Mouse (Mus musculus) adrenal gland, adult 2 months (tissue): ENCODE measurements around the gene Clic1. TPM values are rescaled to one million over a fixed set of nuclear protein-coding genes. Genes with fewer than 3 reads are reported as not detected.
"Not testable (repeated sequence)": the region's sequence is repeated elsewhere in the genome, so short reads cannot be mapped to it uniquely, and the experiment has no call there.

Experiments
- DNase-seq: peaks from one replicate; pipeline ENCODE4 v3.0.0; 2021
- long read RNA-seq: library from polyadenylated mRNA; stranded (forward); transcript quantifications from one replicate; pipeline ENCODE4 v2.0.0, GENCODE M21; 2021
- polyA plus RNA-seq: library from polyadenylated mRNA; depleted of rRNA; stranded (reverse); fragments of >200 nt; gene quantifications from 2 replicates; pipeline ENCODE4 v1.2.3, GENCODE M21; 2012; rRNA removed
- total RNA-seq, 2 experiments: library from RNA; stranded (reverse); gene quantifications; 2 replicates each; pipeline ENCODE4 v1.2.3; 2021

The Clic1 gene
- total RNA-seq (100 to 1,000 TPM in 1 of 2 experiments, 10 to 100 TPM in 1; 80.8 to 136 TPM), polyA plus RNA-seq (62.2 and 64.1 TPM in 2 replicates)
- long read RNA-seq, transcript Clic1-201 (6 exons, 1,466 nt) = major isoform, 168 of 177 reads
- long read RNA-seq, partial matches to known transcripts = 8 of 177 reads
- long read RNA-seq, other reads (novel, unspliced or antisense) = 1 of 177 reads

DNA sequence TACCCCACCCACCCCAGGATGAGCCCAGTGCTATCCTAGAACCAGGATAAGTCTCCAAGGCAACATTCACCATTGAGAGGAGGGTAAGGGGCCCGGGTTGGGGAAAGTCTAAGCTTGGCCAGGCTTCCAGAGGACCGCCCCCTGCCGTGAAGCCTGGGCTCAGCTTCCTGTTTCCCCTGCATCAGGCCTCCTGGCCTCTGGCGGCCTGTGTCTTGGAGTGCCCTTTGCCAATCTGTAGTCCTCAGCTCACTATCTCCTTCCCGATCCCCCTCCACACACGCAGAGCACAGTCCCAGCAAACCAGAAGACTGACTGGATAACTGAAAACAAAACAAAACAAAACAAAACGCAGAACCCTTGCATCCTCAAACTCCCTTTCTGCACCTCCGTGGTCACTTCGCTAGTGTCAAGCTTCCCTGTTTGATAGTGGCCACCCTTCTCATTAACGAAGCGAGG, at the start of gene Clic1:
Clic1 (plus strand) TSS at position 406 of the 456 bp plus-strand sequence.
- peak; percentile 51 for DNase-seq

DNA sequence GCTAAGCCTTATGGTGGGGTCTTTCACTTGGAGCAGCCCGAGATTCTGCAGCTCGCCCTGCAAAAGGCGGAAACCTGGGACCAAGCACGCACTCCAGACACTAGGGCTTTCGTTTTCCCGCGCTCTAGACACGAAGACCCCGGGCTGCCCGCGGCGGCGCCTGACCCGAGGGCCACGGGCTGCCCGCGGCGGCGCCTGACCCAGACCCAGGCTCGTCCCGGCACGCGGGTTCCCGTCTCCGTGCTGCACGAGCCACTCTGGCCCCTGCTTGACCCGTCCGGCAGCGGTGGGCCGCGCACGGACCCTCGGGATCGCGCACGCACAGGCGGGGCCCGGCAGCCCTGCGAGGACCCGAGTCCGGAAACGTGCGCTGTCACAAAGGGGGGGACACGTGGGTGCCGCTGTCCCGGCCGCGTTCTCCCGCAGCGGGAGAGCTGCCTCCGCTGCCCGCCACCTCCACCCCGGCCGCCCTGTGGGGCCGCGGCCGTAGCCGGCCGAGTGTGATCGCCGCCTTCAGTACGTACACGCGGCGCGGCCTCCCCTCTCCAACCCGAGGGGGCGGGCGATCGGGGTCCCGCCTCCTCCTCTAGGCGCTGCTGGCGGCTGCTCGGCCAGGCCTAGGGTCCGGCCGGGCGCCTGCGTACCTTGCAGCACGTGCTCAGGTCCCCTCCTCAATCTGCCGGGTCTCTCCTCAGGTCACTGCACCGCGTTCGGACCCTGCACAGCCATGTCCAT, 48.9 kb upstream of the Clic1 start, which contains the start of gene Vars:
Vars (plus strand) TSS at position 271 of the 735 bp plus-strand sequence.
- DNase-seq = peak; percentile 95

DNA sequence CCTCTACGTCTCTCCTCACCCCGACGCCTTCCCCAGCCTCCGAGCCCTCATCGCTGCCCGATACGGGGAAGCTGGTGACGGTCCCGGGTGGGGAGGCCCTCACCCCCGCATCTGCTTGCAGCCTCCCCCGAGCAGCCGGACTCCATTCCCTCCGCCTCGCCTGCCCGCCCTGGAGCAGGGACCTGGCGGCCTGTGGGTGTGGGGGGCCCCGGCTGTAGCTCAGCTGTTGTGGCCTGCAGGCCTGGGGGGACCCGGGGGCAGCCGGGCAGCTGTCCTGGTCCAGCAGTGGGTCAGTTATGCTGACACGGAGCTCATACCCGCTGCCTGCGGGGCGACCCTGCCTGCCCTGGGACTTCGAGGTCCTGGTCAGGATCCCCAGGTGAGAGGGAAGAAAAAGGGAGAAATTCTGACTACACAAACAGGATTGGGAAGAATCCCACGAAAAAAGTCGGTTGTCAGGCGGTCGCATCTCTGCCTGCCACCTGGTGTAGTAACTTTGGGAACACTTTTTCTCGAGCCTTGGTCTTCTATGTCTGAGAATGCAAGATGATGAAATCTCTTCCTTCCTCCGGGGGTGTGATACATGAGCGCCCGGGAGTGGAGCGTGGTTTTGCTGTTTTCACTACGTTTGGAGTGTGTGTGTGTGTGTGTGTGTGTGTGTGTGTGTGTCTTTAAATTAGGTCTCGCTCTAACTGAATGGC, 48.2 kb upstream of the Clic1 start:
- DNase-seq = peak; percentile 35

DNA sequence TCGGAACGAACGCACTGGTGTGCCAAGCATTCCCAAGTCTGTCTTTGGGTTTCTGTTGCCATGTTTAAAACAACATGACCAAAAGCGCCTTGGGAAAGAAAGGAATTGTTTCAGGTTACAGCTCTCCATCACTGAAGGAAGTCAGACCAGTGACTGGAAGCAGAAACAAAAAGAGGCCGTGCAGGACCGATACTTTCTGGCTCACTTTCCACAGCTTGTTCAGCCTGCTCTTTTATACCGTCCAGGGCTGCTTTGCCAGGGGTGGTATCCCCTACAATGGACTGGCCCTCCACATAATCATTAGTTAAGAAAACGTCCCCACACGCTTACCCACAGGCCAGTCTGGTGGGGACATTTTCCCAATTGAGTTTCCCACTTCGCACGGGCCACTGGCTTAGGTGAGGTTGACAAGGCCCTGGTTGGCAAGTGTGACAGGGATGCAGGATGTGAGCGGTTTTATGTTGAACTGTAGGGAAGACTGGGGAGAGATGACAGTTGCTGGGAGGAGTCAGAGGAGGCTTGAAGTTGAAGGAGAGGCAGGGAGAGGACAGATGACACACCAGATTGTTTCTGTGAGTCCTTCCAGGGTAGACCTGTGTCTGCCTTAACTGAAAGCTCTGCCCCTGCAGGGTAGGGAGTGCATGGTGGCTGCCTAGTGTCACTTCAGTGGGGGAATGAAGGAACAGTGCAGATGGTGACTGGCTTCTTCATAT, 47.5 kb upstream of the Clic1 start:
- DNase-seq = no peak

DNA sequence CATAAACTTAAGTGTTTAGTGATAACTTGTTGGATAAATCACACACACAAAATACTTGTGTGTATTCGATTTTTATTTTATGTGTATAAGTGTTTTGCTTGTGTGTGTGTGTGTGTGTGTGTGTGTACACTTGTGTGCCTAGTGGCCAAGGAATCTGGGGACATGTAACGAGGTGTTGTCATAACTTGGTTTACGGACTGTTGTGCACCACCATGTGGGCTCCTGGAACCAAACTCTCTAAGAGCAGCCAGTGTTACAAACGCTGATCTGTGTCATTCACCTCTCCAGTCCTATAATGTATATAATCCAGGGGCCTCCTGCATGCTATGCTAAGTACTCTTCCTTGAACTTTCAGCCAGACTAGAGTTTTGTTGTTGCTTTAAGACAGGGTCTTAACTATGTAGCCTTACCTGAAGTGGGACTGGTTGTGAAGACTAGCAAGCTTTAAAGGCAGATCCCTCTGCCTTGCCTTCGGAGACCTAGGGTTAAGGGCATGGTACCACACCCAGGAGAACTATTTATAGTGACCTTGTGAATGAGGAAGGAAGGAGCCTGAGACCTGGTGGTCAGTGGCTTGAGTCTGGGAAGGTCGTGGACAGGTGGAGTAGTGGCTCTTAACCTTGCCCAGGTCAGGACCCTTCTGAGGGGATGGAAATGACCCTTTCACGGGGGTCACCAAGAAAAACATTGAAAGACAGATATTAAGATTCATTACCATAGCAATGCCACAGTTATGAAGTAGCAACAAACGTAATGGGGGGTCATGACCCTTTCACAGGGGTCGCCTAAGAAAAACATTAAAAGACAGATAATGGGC, 46.5 kb upstream of the Clic1 start:
- no peak for DNase-seq

DNA sequence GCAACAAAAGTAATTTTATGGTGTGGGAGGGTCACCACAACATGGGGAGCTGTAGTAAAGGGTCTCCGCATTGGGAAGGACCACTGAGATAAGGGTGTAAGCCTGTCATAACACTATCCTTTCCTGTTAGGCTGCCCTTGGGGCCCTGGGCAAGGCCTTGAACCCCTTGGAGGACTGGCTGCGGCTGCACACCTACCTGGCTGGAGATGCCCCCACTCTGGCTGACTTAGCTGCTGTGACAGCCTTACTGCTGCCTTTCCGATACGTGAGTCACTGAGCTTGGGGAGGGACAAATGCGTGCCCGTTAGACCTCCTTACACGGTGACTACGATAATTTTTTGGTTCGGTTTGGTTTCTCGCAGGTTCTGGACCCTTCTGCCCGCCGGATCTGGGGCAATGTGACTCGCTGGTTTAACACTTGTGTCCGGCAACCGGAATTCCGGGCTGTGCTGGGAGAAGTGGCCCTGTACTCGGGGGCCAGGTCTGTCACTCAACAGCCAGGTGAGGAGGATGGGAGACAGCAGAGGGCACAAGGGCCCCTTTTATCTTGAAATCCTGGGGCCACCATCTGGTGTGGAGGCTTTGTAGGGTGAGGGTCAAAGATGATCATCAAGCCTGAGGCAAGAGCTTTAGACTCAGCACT, 45.6 kb upstream of the Clic1 start:
- DNase-seq = no peak

DNA sequence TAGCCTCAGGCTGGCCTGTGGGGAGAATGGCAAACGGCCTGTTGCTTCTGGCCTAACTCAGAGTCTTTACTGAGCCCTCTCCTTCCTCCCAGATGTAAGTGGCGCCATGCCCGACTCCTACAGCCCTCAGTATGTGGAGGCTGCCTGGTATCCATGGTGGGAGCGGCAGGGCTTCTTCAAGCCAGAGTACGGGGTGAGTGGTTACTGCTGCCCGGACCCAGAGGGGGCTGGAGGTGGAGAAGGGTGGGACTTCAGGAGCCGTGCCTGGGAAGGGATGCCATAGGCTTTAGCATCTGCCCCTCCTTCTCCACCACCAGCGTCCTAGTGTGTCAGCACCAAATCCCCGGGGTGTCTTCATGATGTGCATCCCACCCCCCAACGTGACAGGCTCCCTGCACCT, 44.6 kb upstream of the Clic1 start:
- no peak for DNase-seq

DNA sequence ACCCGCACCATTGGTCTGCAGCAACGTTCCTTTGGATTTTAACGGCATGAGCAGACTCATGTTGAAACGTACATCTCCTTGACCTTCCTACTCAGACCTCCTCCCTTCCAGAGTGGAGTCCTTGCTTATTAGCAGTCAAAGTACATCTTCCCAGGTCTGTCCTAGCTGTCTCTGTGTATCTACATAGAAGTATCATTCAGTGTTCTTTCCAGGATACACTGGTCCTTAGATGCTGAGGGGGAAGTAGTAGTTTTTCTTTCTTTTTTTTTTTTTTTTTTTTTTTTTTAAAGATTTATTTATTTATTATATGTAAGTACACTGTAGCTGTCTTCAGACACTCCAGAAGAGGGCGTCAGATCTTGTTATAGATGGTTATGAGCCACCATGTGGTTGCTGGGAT, 43.9 kb upstream of the Clic1 start:
- DNase-seq = not testable (repeated sequence)

DNA sequence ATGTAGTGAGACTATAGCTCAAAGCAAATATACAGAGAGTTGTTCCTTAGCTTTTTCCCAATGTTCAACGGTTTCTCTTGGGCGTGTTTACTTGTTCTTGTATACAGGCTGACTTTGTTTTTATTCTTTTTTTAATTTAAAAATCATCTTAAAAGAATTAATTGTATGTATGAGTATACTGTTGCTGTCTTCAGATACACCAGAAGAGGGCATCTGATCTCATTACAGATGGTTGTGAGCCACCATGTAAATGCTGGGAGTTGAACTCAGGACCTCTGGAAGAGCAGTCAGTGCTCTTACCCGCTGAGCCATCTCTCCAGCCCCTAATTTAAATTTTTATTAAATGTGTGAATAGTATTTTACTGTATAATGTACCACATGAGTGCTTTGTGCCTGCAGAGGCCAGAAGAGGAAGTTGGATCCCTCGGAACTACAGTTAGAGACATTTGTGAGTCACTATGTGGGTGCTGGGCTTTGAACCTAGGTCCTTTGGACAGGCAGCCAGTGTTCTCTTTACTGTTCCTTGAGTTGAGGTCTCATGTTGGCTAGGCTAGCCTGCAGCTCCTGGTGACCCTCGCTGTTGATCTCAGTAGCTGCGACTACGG, 42.3 kb upstream of the Clic1 start:
- DNase-seq = no peak

DNA sequence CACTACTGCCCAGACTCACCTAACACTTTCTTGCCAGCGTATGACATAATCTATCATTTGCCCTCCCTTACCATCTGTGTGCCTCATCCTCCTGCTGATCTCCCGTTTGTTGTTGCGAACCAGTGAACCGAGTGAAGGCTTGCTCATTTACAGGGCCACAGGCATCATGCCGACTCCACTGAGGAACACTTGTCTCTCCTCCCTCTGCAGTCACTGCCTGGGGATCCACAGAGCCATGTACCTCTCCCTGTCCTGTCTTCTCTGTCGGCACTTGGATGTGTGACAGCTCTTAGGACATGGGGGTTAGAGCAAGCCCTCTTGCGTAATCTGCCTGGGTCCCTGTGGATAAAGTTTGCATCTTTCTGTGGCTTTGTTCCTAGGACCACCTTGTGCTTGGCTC, 40.2 kb upstream of the Clic1 start:
- DNase-seq = no peak

DNA sequence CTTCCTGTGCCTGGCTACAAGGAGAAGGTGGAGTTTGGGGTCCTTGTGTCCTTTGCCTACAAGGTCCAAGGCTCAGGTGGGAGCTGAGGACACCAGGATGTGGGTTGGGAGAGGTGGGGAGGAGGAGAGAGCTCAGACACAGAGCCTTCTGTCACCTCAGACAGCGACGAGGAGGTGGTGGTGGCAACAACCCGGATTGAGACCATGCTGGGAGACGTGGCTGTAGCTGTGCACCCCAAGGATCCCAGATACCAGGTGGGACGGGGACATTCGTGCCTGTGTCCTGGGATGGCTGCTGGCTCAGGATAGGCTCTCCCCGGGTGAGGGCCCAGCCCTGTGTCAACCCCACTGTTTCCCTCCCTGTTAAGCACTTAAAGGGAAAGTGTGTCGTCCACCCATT, 38.3 kb upstream of the Clic1 start:
- no peak for DNase-seq

DNA sequence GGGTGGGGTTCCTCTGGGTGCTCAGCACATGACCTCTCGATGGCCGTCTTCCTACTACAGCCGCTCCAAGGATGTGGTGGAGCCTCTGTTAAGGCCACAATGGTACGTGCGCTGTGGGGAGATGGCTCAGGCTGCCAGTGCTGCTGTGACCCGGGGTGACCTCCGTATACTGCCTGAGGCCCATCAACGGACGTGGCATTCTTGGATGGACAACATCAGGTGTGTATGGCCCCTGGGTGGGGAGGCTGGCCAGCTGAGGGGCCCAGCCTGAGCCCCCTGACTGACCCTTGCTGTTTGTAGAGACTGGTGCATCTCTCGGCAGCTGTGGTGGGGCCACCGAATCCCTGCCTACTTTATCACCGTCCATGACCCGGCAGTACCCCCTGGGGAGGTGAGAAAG, 37.3 kb upstream of the Clic1 start:
- no peak for DNase-seq

DNA sequence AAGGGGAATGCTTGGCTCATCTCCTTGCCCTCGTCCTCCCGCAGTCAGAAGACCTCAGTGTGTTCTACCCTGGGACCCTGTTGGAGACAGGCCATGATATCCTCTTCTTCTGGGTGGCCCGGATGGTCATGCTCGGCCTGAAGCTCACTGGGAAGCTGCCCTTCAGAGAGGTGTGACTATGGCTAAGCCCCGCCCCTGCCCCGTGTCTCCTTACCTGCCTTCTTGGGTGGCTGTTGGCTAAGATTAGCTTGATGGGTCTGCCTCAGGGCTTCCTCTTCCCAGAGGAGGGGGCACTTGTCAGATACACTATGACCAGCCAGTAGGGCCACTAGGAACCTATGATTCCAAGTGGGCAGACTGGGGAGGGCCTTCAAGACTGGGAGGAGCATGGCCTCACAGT, 36.5 kb upstream of the Clic1 start:
- DNase-seq = no peak

DNA sequence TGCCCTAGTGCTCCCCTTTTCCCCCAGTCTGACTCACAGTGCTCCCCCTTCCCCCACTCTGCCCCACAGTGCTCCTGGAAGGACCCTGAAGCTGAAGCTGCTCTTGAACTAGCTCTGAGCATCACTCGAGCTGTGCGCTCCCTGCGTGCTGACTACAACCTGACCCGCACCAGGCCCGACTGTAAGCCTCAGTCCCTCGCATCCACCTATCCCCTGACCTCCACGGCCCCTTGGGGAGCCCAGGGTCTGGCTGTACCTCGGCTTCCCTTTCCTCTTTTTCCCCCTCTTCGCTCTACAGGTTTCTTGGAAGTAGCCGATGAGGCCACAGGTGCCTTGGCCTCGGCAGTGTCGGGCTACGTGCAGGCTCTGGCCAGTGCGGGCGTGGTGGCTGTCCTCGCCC, 34.5 kb upstream of the Clic1 start:
- no peak for DNase-seq

DNA sequence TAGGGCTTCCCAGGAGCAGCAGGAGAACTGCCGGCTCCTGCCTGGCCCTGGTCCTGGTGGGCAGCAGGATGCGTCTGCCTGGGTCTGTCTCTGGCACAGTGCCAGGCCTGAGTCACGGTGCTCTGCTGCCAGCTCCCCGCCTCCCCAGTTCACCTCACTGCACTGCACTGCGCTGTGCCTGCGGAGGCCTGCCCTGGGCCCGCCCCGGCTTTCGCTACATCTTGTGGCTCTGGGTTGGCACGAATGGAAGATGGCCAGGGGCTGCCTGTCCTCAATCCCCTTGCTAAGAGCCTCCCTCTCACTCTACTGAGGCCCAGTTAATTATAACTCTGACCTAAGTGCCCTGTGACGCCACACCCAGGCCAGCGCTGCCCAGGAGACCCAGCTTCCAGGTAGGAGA, 33.4 kb upstream of the Clic1 start, which contains the start of gene Vwa7:
Vwa7 (plus strand) TSS at position 204 of the 400 bp plus-strand sequence.
- DNase-seq = peak; percentile 73

DNA sequence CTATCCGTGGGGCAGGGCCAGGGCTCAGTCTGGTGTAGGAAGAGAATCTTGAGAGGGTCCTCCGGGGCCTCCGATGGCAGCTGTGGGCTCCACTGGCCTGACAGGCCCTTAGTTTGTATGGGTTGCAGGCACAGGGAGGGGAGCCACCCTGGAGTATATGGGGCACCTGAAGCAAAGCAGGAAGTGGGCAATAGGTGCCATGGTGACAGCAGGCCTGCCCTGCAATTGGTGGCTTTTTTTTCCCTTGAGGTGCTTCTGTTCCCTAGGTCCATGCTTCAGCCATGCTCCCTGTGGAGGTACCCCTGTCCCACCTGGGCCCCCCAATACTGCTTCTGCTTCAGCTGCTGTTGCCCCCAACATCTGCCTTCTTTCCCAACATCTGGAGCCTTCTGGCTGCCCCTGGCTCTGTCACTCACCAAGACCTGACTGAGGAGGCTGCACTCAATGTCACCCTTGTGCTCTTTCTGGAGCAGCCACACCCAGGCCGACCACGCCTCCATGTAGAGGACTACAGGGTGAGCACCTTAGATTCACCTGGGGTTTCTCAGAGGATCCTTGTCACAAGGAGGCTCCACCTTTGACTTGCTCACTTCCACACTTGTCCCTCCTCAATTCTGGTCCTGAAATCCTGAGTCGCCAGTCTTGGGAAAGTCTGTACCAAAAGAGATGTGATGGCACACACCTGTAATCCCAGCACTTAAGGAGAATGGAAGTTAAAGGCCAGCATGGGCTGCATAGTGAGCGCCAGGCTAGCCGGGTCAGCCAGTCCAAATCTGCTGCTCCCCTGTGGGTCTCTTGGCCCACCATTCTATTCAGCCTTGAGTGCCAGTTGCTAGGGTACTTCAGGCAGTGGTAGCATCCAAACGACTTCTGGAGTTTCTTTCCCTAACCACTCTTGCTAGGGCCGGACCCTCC, 32.7 kb upstream of the Clic1 start:
- DNase-seq = no peak

DNA sequence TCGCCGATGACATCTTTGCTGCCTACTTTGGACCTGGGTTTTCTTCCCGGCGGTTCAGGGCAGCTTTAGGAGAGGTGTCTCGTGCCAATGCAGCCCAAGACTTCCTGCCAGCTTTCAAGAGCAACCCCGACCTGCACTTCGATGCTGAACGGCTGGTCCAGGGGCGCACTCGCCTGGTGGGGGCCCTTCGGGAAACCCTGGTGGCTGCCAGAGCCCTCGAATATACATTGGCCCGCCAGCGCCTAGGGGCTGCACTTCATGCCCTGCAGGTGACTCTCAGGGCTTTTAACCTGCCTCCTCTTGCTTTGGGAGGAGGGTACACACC, 32.1 kb upstream of the Clic1 start:
- DNase-seq = no peak

DNA sequence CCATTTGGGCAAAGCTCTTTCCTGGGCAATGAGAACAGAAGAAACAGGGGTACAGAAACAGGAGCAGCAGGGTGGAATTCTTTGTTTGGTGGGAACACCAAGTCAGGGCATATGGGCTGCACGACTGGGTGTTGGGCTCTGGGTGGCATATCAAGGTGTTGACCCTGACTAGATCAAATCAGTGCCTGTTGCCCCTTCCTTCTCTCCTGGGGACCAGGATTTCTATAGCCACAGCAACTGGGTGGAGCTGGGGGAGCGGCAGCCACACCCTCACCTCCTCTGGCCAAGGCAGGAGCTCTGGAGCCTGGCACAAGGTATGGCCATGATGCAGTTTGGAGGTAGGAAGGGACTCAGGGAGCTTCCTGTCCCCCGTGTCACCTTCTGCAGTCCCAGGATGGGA, 31.6 kb upstream of the Clic1 start:
- no peak for DNase-seq

DNA sequence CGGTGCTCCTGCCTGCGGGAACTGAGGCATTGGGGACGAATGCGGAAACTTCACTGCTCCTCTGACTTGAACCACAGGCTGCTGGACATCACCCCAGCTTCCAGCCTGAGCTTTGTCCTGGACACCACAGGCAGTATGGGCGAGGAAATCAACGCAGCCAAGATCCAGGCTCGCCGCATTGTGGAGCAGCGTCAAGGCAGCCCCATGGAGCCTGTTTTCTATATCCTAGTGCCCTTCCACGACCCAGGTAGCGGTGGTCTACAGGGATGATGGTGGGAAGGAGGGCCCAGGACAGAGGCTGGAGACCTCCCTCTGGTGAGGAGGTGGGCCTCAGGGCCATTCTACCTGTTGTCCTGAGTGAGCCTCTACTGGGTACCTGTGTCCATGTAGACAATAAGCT, 29.9 kb upstream of the Clic1 start:
- no peak for DNase-seq

DNA sequence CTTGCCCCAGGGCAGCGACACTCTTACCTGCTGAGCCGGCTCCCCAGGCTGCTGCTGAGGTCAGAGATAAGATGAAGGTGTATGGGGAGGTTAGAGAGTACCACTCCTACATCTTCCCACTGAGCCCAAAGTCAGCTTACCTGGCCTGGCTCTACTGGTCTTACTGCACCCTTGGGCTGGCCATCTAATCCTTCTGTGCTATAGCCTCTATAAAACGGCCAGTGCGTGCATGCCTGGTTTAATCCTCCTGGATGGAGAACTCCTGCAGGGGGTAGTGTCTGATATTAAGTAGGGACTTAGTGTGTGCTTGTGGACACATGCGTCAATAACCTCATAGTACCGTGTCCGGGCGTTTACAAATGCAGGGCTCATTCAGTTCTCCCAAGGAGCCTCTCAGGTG, 29.2 kb upstream of the Clic1 start:
- DNase-seq = no peak
